Mouse (Mus musculus) heart, embryonic 15.5 days (tissue): ENCODE results near the gene 1700029I15Rik. TPM values are rescaled to one million over a fixed set of nuclear protein-coding genes. Genes with fewer than 3 reads are reported as not detected.
A peak's percentile ranks its signal among the peaks of the same experiment; 100 is the strongest.

ENCODE experiments used
- ATAC-seq: fragments of 200-750 bp; cut with Nextera tagmentation; replicated peaks from 2 replicates; pipeline ENCODE4 v1.8.0; 2017; ENCODE audit warnings: low read depth, moderate TSS enrichment; ENCODE audit not compliant: insufficient number of reproducible peaks, insufficient read depth, low FRiP score
- H3K27ac ChIP-seq: fragments of 300-500 bp; sonication (generic); 2 replicates; pipeline ENCODE4 v1.5.1; 2015; ENCODE audit warnings: mild to moderate bottlenecking, inconsistent platforms
- H3K27me3 ChIP-seq: fragments of 300-500 bp; sonication (generic); 2 replicates; pipeline ENCODE4 v1.6.1; 2015; ENCODE audit warnings: inconsistent platforms
- H3K36me3 ChIP-seq: fragments of 300-500 bp; sonication (generic); 2 replicates; pipeline ENCODE4 v1.6.1; 2015; ENCODE audit warnings: mild to moderate bottlenecking, inconsistent platforms
- H3K4me1 ChIP-seq: fragments of 300-500 bp; sonication (generic); replicated peaks from 2 replicates; pipeline ENCODE4 v1.6.1; 2015; ENCODE audit warnings: inconsistent platforms
- H3K4me2 ChIP-seq: fragments of 300-500 bp; sonication (generic); 2 replicates; pipeline ENCODE4 v1.6.1; 2015; ENCODE audit warnings: inconsistent platforms, mild to moderate bottlenecking, moderate library complexity
- H3K4me3 ChIP-seq: fragments of 300-500 bp; sonication (generic); 2 replicates; pipeline ENCODE4 v1.5.1; 2015; ENCODE audit warnings: mild to moderate bottlenecking, inconsistent platforms
- H3K9ac ChIP-seq: fragments of 300-500 bp; sonication (generic); 2 replicates; pipeline ENCODE4 v1.6.1; 2015; ENCODE audit warnings: mild to moderate bottlenecking, inconsistent platforms
- H3K9me3 ChIP-seq: fragments of 300-500 bp; sonication (generic); replicated peaks from 2 replicates; pipeline ENCODE4 v1.6.1; 2016; ENCODE audit warnings: inconsistent platforms
- WGBS: fragments of 180-500 bp; shearing (Covaris S2); methylation state at CpG from one replicate; pipeline ENCODE4 v1.1.7; 2015; ENCODE audit warnings: mixed read lengths; 5-methylcytosine and 5-hydroxymethylcytosine counted together
- polyA plus RNA-seq: library from polyadenylated mRNA; unstranded; fragments of >200 nt; fragmentation: Nextera tagmentation; extraction: Ambion mirVana; gene quantifications from 2 replicates; pipeline ENCODE4 v1.2.1, GENCODE M21; 2015

1700029I15Rik gene
- polyA plus RNA-seq, 1 experiment from 2014 or later = 1.2 TPM

- peaks cover 46% of the 10 kb centered on the region for H3K36me3 ChIP-seq
- no peaks in the 10 kb centered on the region for H3K27me3 ChIP-seq
- no peak for ATAC-seq
- H3K4me2 ChIP-seq = no peak overlapping the region
- H3K9ac ChIP-seq = no peak overlapping the region
- H3K27ac ChIP-seq = peak overlapping the region; percentile 87; the same call in 1 of the 2 replicates
- H3K4me3 ChIP-seq = no peak overlapping the region
- 65% methylated on average over 10 of the region's 10 CpGs for WGBS
- no peaks in the 10 kb centered on the region for H3K9me3 ChIP-seq
- H3K4me1 ChIP-seq = peaks cover 44% of the 10 kb centered on the region
Measured at GRCm38 (mm10) chr2:92422388-92423135, 40.2 kb downstream of the 1700029I15Rik start.

DNA sequence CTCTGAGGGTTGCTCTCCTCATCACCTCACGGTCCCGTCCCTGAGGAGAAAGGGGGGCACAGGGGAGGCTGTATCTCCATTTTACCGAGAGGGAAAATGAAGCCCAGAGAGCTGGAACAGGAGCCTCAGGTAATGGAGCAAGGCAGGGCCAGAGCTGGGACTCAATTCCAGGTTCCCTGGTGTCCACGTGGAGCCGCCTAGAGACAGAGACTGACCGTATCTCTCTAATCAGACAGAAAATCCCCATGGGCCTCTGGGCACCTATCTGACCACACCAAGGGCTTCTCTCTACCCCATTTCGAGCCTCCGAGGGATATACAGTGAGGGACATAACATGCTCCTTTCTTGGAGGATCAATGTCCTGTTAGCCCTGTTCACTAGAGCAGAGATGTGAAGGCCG is 40.8 kb downstream of the 1700029I15Rik start:
- H3K4me1 ChIP-seq = peaks cover 50% of the 10 kb centered on the region
- no peak for ATAC-seq
- H3K9ac ChIP-seq = no peak overlapping the region
- H3K27me3 ChIP-seq = no peaks in the 10 kb centered on the region
- peak overlapping the region; percentile 87 for H3K27ac ChIP-seq
- no peak overlapping the region for H3K4me3 ChIP-seq
- 87% methylated on average over 9 of the region's 9 CpGs for WGBS
- no peaks in the 10 kb centered on the region for H3K9me3 ChIP-seq
- peaks cover 40% of the 10 kb centered on the region for H3K36me3 ChIP-seq
- no peak overlapping the region for H3K4me2 ChIP-seq

DNA sequence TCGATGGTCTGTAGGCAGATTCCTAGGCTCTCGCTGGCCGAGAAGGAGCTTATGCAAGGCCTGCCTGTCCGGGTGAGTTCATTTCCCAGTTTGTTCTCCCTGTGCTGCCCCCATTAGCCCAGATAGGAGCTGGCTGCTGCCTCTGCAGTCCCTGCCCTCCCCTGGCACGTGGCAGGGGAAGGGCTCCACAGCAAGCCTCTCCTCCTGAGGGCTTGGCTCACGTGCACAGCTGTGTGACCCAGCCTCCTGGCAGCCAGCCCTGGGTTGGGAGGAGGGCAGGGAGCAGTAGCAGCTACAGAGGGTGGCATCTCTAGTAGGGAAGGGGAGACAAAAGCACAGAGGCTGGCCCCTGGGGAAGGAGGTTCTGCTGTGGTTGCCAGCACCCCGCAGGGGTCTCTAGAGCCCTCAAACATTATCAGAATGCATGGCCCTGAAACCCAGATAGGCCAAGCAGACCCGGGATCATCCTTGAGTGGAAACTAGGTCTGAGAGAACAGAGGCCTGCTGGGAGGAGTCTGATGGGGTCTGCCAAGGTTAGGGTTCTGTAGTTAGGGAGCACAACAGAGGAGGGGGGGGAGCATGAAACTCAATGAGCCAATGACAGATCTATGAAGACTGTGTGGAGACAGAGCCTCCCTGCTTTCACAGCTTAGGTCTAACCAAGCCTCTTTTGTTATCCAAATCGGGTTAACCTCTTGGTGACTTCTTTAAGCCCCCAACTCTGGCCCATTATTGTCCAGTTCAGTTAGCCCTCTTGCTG is 41.5 kb downstream of the 1700029I15Rik start:
- Histone ChIP-seq H3K9me3 (no peaks in the 10 kb centered on the region), H3K4me3 (no peak overlapping the region), H3K4me1 (peaks cover 57% of the 10 kb centered on the region), H3K27me3 (no peaks in the 10 kb centered on the region), H3K36me3 (peaks cover 35% of the 10 kb centered on the region), H3K27ac (peak overlapping the region; percentile 87), H3K9ac (no peak overlapping the region), H3K4me2 (no peak overlapping the region)
- ATAC-seq = peak; percentile 84
- 56% methylated on average over 9 of the region's 9 CpGs for WGBS

DNA sequence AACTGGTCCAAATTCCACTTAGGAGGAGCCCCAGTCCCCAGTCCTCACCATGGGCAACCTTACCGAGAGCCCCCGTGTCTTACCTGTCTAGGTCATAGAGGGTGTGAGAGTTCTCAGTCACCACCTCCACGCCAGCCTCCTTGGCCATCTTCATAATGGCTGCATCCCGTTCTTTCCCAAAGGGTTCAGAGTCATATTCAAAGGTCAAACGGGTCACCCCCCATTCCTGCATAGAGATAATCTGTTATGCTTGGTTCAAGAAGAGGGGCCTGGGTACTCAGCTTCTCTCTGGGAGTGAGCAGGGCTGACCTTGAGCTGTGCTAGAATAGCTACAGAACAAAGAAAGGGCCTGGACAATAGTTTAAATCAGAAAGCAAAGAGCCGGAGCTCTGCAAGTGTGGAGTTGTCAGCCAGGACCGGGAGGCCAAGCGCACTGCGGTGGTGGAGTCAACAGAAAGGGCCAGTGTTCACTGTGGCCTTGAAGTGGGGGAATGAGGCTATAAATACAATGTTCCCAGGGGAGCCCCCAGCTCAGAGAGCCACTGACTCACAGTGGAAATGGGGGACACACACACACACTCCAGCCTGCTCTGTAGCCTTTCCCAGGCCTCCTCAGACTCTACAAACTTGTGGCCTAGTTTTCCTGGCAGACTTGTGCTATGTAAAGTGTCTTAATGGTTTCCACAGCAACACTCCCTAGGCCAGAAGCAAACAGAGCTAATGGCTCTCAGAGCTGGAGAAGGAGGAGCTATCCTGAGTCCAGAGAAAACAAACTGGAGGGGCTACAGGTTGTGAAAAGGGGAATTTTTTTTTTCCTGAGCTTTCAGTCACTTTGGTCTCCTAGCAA is 42.3 kb downstream of the 1700029I15Rik start:
- H3K9ac ChIP-seq = no peak overlapping the region; the same call in 1 of the 2 replicates
- H3K4me3 ChIP-seq = no peak overlapping the region
- 62% methylated on average over 9 of the region's 9 CpGs for WGBS
- H3K27ac ChIP-seq = peak overlapping the region; percentile 87
- H3K27me3 ChIP-seq = no peaks in the 10 kb centered on the region
- no peak overlapping the region; the same call in 1 of the 2 replicates for H3K4me2 ChIP-seq
- H3K4me1 ChIP-seq = peaks cover 64% of the 10 kb centered on the region
- peaks cover 28% of the 10 kb centered on the region; the same call in 1 of the 2 replicates for H3K36me3 ChIP-seq
- H3K9me3 ChIP-seq = no peaks in the 10 kb centered on the region
- ATAC-seq = peak; percentile 64

GRCm38 (mm10) chr2:92425366-92425765 is 43.0 kb downstream of the 1700029I15Rik start:
- no peak overlapping the region for H3K4me3 ChIP-seq

DNA sequence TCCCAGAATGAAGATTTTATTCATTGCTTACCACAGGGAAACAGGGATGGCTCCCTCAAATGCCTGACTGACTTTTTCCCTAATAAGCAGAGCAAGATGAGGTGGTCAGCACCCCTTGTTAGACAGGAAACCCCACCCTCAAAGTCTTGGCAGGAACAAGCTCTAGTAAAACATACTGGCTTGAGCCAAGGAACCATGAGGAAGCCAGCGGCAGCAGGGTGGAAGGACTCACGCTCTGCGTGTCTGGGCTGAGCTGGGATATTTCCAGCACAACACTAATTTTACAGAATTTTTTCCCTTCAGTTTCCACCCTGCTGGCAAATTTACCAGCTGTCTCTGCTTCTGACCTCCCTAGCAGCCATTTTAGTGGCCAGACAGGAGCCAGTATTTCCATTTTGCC is 44.1 kb downstream of the 1700029I15Rik start:
- Histone ChIP-seq H3K4me2 (no peak overlapping the region), H3K9me3 (no peaks in the 10 kb centered on the region), H3K9ac (no peak overlapping the region), H3K4me1 (peaks cover 81% of the 10 kb centered on the region), H3K27ac (peak overlapping the region; percentile 87), H3K27me3 (no peaks in the 10 kb centered on the region), H3K36me3 (peaks cover 12% of the 10 kb centered on the region; the same call in 1 of the 2 replicates), H3K4me3 (no peak overlapping the region)
- no peak for ATAC-seq
- 49% methylated on average over 3 of the region's 3 CpGs for WGBS

More at GRCm38 (mm10) chr2:92425366-92425765, 43.0 kb downstream of the 1700029I15Rik start:
- Histone ChIP-seq H3K9ac (no peak overlapping the region), H3K4me2 (no peak overlapping the region), H3K36me3 (peaks cover 22% of the 10 kb centered on the region; the same call in 1 of the 2 replicates), H3K27ac (peak overlapping the region; percentile 87), H3K9me3 (no peaks in the 10 kb centered on the region), H3K4me1 (peaks cover 70% of the 10 kb centered on the region), H3K27me3 (no peaks in the 10 kb centered on the region)
- WGBS = 82% methylated on average over 4 of the region's 4 CpGs
- no peak for ATAC-seq

- Histone ChIP-seq H3K27me3 (no peaks in the 10 kb centered on the region), H3K36me3 (peaks cover under 1% of the 10 kb centered on the region; the same call in 1 of the 2 replicates), H3K27ac (peak overlapping the region; percentile 70), H3K4me1 (peaks cover 91% of the 10 kb centered on the region), H3K4me3 (no peak overlapping the region), H3K9me3 (no peaks in the 10 kb centered on the region), H3K4me2 (peak overlapping the region; percentile 11; the same call in 1 of the 2 replicates), H3K9ac (0 out of 2 replicates have a peak overlapping the region, but pooled peaks have one; percentile 14)
- peak; percentile 48 for ATAC-seq
- WGBS = 32% methylated on average over 6 of the region's 6 CpGs
Measured at GRCm38 (mm10) chr2:92427882-92428281, 45.5 kb downstream of the 1700029I15Rik start.

- no peaks in the 10 kb centered on the region for H3K9me3 ChIP-seq
- H3K27ac ChIP-seq = no peak overlapping the region
- ATAC-seq = no peak
- peaks cover 80% of the 10 kb centered on the region for H3K4me1 ChIP-seq
- no peak overlapping the region for H3K4me3 ChIP-seq
- 57% methylated on average over 2 of the region's 2 CpGs for WGBS
- no peaks in the 10 kb centered on the region for H3K36me3 ChIP-seq
- no peaks in the 10 kb centered on the region for H3K27me3 ChIP-seq
- H3K4me2 ChIP-seq = no peak overlapping the region
- no peak overlapping the region for H3K9ac ChIP-seq
Measured at GRCm38 (mm10) chr2:92430089-92430488, 47.8 kb downstream of the 1700029I15Rik start.

- Histone ChIP-seq H3K27ac (peak overlapping the region; percentile 71), H3K9me3 (no peaks in the 10 kb centered on the region), H3K4me1 (peaks cover 71% of the 10 kb centered on the region), H3K36me3 (no peaks in the 10 kb centered on the region), H3K4me2 (peak overlapping the region; percentile 79), H3K4me3 (peak overlapping the region; percentile 94), H3K9ac (peak overlapping the region; percentile 37), H3K27me3 (no peaks in the 10 kb centered on the region)
- WGBS = 51% methylated on average over 21 of the region's 21 CpGs
- 0 out of 2 replicates have a peak, but pooled peaks have one; percentile 8 for ATAC-seq
Measured at GRCm38 (mm10) chr2:92430723-92431541, 48.6 kb downstream of the 1700029I15Rik start.

- Histone ChIP-seq H3K9me3 (no peaks in the 10 kb centered on the region), H3K4me2 (peak overlapping the region; percentile 79), H3K27ac (peak overlapping the region; percentile 71), H3K4me1 (peaks cover 66% of the 10 kb centered on the region), H3K27me3 (no peaks in the 10 kb centered on the region), H3K4me3 (peak overlapping the region; percentile 94), H3K9ac (peak overlapping the region; percentile 37; the same call in 1 of the 2 replicates), H3K36me3 (no peaks in the 10 kb centered on the region)
- no peak for ATAC-seq
- WGBS = 33% methylated on average over 11 of the region's 11 CpGs
Measured at GRCm38 (mm10) chr2:92431611-92432179, 49.4 kb downstream of the 1700029I15Rik start.
